Comparison of ENCODE assay signal across 9 mouse cellular contexts in the genomic region with DNA sequence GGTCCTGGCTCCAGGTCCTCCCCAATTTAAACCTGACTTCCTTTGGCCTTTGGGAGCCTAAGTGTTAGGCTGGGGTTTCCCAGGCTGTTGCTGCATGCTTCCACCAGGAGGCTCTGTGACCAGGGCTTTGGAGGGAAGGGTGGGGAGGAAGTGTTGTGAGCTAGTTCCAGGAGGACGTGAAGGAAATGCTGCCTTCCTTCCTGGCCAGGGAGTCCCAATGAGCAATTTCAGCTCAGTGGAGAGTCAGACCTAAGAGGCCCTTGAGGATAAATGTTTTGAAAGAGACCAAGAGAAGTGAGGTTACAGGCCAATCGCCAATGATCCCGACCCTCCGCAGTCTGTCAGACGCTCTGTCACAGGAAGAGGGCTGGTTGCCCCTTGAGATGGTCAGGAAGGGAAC. TPM values are rescaled to one million over a fixed set of nuclear protein-coding genes. Genes with fewer than 3 reads are reported as not detected.
DNase-seq lines count a peak whose midpoint lies in the region; ATAC-seq and TF ChIP-seq lines count a peak whose summit lies in the region.
"Had no signal": no experiment of that assay in that cellular context is flagged by ENCODE, and none has a peak within 500 bp of the region (broad histone marks: within the 10 kb centered on the region; RNA-seq: fewer than 3 reads in every experiment).

No protein-coding gene starts in this region.

- peaks cover 0 to 3% of the 10 kb centered on the region in 2 experiments; a peak in 1 of 4 replicates for H3K36me3 ChIP-seq in MEL (ENCODE audit: control insufficient read depth in 1 of 2, insufficient read depth in 2 of 2, low read length in 2 of 2)
- H3K36me3 ChIP-seq in forebrain, embryonic 12.5 days (replicated peaks) = no peaks in the 10 kb centered on the region
- no peaks in the 10 kb centered on the region for H3K36me3 ChIP-seq in lung, embryonic 14.5 days (ENCODE audit: insufficient read depth)

- TF ChIP-seq POLR2A in MEL (IDR thresholded peaks at IDR 0.05; ENCODE audit: control insufficient read depth in 1 of 2, insufficient read depth in 1 of 2, low read depth in 1 of 2, low read length in 2 of 2, poor library complexity in 1 of 2) = no peak

- H3K4me1 ChIP-seq in MEL (ENCODE audit: control insufficient read depth in 1 of 2, insufficient read depth in 2 of 2, low read length in 2 of 2) = peaks cover 0 to 7% of the 10 kb centered on the region in 2 experiments; a peak in 1 of 4 replicates
- peaks cover 8% of the 10 kb centered on the region for H3K4me1 ChIP-seq in forebrain, embryonic 12.5 days
- H3K4me1 ChIP-seq in lung, embryonic 14.5 days (ENCODE audit: insufficient read depth) = 0 out of 2 replicates have a peak, but pooled peaks cover 3% of the 10 kb centered on the region

- no peaks in the 10 kb centered on the region for H3K79me2 ChIP-seq in MEL (ENCODE audit: control insufficient read depth, insufficient read depth, low read length, poor library complexity)

- H3K27me3 ChIP-seq in MEL (ENCODE audit: control insufficient read depth in 1 of 2, insufficient read depth in 2 of 2, low read length in 2 of 2) = no peaks in the 10 kb centered on the region
- peaks cover 46% of the 10 kb centered on the region for H3K27me3 ChIP-seq in forebrain, embryonic 12.5 days
- no peaks in the 10 kb centered on the region for H3K27me3 ChIP-seq in lung, embryonic 14.5 days (ENCODE audit: insufficient read depth, low read length)

- H3K9ac ChIP-seq in MEL (ENCODE audit: control insufficient read depth, low read depth, low read length, poor library complexity, severe bottlenecking) = peak overlapping the region; percentile 13; the same call in 1 of the 2 replicates
- H3K9ac ChIP-seq in forebrain, embryonic 12.5 days = no peak overlapping the region
- H3K9ac ChIP-seq in lung, embryonic 14.5 days = 0 out of 2 replicates have a peak overlapping the region, but pooled peaks have one; percentile 5

- no peaks in the 10 kb centered on the region for H3K9me3 ChIP-seq in MEL (replicated peaks; ENCODE audit: insufficient read depth, low read length)
- no peaks in the 10 kb centered on the region for H3K9me3 ChIP-seq in forebrain, embryonic 12.5 days
- no peaks in the 10 kb centered on the region for H3K9me3 ChIP-seq in lung, embryonic 14.5 days (ENCODE audit: low read depth, low read length)

- WGBS in forebrain, embryonic 12.5 days = 16% methylated on average over 5 of the region's 5 CpGs
- WGBS in lung, embryonic 14.5 days = 16% methylated on average over 5 of the region's 5 CpGs

- peak; percentile 65 to 77 (median 72) for TF ChIP-seq CTCF in MEL (IDR thresholded peaks at IDR 0.05 in 2 of 3, conservative IDR thresholded peaks at IDR 0.05 in 1 of 3; ENCODE audit: control insufficient read depth in 1 of 3, insufficient read depth in 1 of 3, low read depth in 2 of 3, low read length in 3 of 3, poor library complexity in 1 of 3, severe bottlenecking in 1 of 3)
- TF ChIP-seq CTCF in lung, embryonic 14.5 days (IDR thresholded peaks at IDR 0.05; ENCODE audit: low read depth) = peak; percentile 90

- H3K4me3 ChIP-seq in MEL (ENCODE audit: control insufficient read depth in 1 of 2, insufficient read depth in 1 of 2, low read depth in 2 of 2, low read length in 2 of 2) = peak overlapping the region in 1 of 2 experiments; percentile 31; a peak in 2 of 4 replicates
- H3K4me3 ChIP-seq in forebrain, embryonic 12.5 days (replicated peaks) = no peak overlapping the region
- no peak overlapping the region for H3K4me3 ChIP-seq in lung, embryonic 14.5 days (ENCODE audit: low read depth, low read length)

- H3K4me2 ChIP-seq in forebrain, embryonic 12.5 days = peak overlapping the region; percentile 17; the same call in 1 of the 2 replicates
- H3K4me2 ChIP-seq in lung, embryonic 14.5 days = peak overlapping the region; percentile 44

- peak; percentile 68 for DNase-seq in MEL (ENCODE audit: low read depth, low spot score)
- DNase-seq in c-Kit-positive CD71-positive TER-119-positive erythroid progenitor cells, embryonic 14.5 days (ENCODE audit: low spot score) = peak; percentile 39
- peak; percentile 85 to 88 for DNase-seq in heart, postnatal 10 days
- peak; percentile 81 to 86 for DNase-seq in kidney, postnatal 4 days
- peak; percentile 76 for DNase-seq in lung, embryonic 14.5 days
- peak; percentile 68 for DNase-seq in retina, embryonic 14.5 days (ENCODE audit: low spot score)

- peak; percentile 50 for TF ChIP-seq RAD21 in MEL (IDR thresholded peaks at IDR 0.05; ENCODE audit: low read depth, low read length)

- no peak for TF ChIP-seq EP300 in MEL (IDR thresholded peaks at IDR 0.05; ENCODE audit: low read depth in 1 of 2, low read length in 2 of 2)

- ATAC-seq in forebrain, embryonic 12.5 days (ENCODE audit: low FRiP score) = 0 out of 2 replicates have a peak, but pooled peaks have one; percentile 37
- ATAC-seq in lung, embryonic 14.5 days (ENCODE audit: insufficient read depth) = peak; percentile 67; the same call in 1 of the 2 replicates
- no peak for ATAC-seq in inflammation-experienced regulatory T-cells, adult 6 months

- H3K27ac ChIP-seq in MEL (ENCODE audit: control insufficient read depth, low read depth, low read length) = no peak overlapping the region
- H3K27ac ChIP-seq in forebrain, embryonic 12.5 days = no peak overlapping the region
- H3K27ac ChIP-seq in lung, embryonic 14.5 days (ENCODE audit: low read depth) = 0 out of 2 replicates have a peak overlapping the region, but pooled peaks have one; percentile 1
- H3K27ac ChIP-seq: macrophage had no signal

- intact Hi-C loops in heart, postnatal 10 days (cut with DNase I) = loop anchor here (1.0 to 2.0 kb wide), 3 partner anchors 29 to 340 kb away; a partner anchor contains a TSS

TF ChIP-seq in MEL, 35 proteins besides CTCF, POLR2A, EP300 and RAD21:
- no peak for TF ChIP-seq NRF1 (IDR thresholded peaks at IDR 0.05; ENCODE audit: insufficient read depth, low read depth, low read length, poor library complexity, severe bottlenecking)
- TF ChIP-seq SMC3 (IDR thresholded peaks at IDR 0.05; ENCODE audit: low read depth, low read length) = peak; percentile 81
- TF ChIP-seq MAZ (IDR thresholded peaks at IDR 0.05; ENCODE audit: low read depth, low read length) = peak; percentile 53; the same call in 1 of the 2 replicates
- TF ChIP-seq MAX (IDR thresholded peaks at IDR 0.05; ENCODE audit: low read length) = no peak
- TF ChIP-seq ZNF384 (IDR thresholded peaks at IDR 0.05; ENCODE audit: low read depth, low read length) = no peak
- no peak for TF ChIP-seq NELFE (IDR thresholded peaks at IDR 0.05; ENCODE audit: low read depth, low read length)
- TF ChIP-seq TCF12 (IDR thresholded peaks at IDR 0.05; ENCODE audit: low read depth, low read length) = no peak
- no peak for TF ChIP-seq MXI1 (IDR thresholded peaks at IDR 0.05; ENCODE audit: low read depth, low read length)
- TF ChIP-seq HCFC1 (IDR thresholded peaks at IDR 0.05; ENCODE audit: low read depth, low read length) = no peak
- TF ChIP-seq GABPA (IDR thresholded peaks at IDR 0.05; ENCODE audit: low read depth, low read length) = no peak
- no peak for TF ChIP-seq USF2 (IDR thresholded peaks at IDR 0.05; ENCODE audit: borderline replicate concordance in 1 of 2, insufficient read depth in 1 of 2, low read depth in 1 of 2, low read length in 2 of 2)
- peak; percentile 42; the same call in 1 of the 2 replicates for TF ChIP-seq ZC3H11A (IDR thresholded peaks at IDR 0.05; ENCODE audit: low read depth, low read length)
- TF ChIP-seq TAL1 (IDR thresholded peaks at IDR 0.05; ENCODE audit: low read length) = no peak
- no peak for TF ChIP-seq CHD1 (IDR thresholded peaks at IDR 0.05; ENCODE audit: low read depth, low read length)
- TF ChIP-seq MAFK (IDR thresholded peaks at IDR 0.05; ENCODE audit: borderline replicate concordance, low read depth, low read length) = no peak

RNA-seq across cellular contexts. Expression of a gene that starts 7.1 kb away (rescaled TPM):
- total RNA-seq in MEL (2012; rRNA removed) = 97.6 and 99.4 TPM in 2 replicates
- polyA plus RNA-seq in MEL (2012; ENCODE audit: insufficient read depth in 1 of 2, insufficient read length in 2 of 2, low read depth in 1 of 2, low replicate concordance in 2 of 2, missing spikeins in 1 of 2) = 100 to 1,000 TPM in 1 of 2 experiments, not detected in 1; 281 TPM
- polyA plus RNA-seq in forebrain, embryonic 12.5 days (2016; fragmentation: Nextera tagmentation; extraction: Ambion mirVana) = 89.0 and 98.1 TPM in 2 replicates
- 100 to 1,000 TPM; 151 to 155 TPM for total RNA-seq in heart, postnatal 10 days (2021)
- polyA plus RNA-seq in lung, embryonic 14.5 days (2014; fragmentation: Nextera tagmentation; extraction: Ambion mirVana) = 152 and 163 TPM in 2 replicates
- 10 to 100 TPM; 22.0 to 38.0 (median 29.2) TPM for polyA plus RNA-seq in inflammation-experienced regulatory T-cells, adult 6 months (2017; shearing (Covaris generic))

RNA-seq across cellular contexts. Expression of a gene that starts 29.7 kb away (rescaled TPM):
- total RNA-seq in MEL (2012; rRNA removed) = not detected in 2 replicates
- polyA plus RNA-seq in MEL (2012; ENCODE audit: insufficient read depth in 1 of 2, insufficient read length in 2 of 2, low read depth in 1 of 2, low replicate concordance in 2 of 2, missing spikeins in 1 of 2) = not detected
- polyA plus RNA-seq in forebrain, embryonic 12.5 days (2016; fragmentation: Nextera tagmentation; extraction: Ambion mirVana) = 0.74 and 0.91 TPM in 2 replicates
- total RNA-seq in heart, postnatal 10 days (2021) = 10 to 100 TPM; 30.8 to 37.5 TPM
- 2.5 and 3.0 TPM in 2 replicates for polyA plus RNA-seq in lung, embryonic 14.5 days (2014; fragmentation: Nextera tagmentation; extraction: Ambion mirVana)
- polyA plus RNA-seq in inflammation-experienced regulatory T-cells, adult 6 months (2017; shearing (Covaris generic)) = not detected
- polyA plus RNA-seq: macrophage had no signal

RNA-seq across cellular contexts. Expression of a gene that starts 42.2 kb away (rescaled TPM):
- 0.08 TPM in 1 of 2 replicates, not detected in the other for total RNA-seq in MEL (2012; rRNA removed)
- polyA plus RNA-seq in MEL (2012; ENCODE audit: insufficient read depth in 1 of 2, insufficient read length in 2 of 2, low read depth in 1 of 2, low replicate concordance in 2 of 2, missing spikeins in 1 of 2) = under 1 TPM in 1 of 2 experiments, not detected in 1; 0.10 TPM
- polyA plus RNA-seq in forebrain, embryonic 12.5 days (2016; fragmentation: Nextera tagmentation; extraction: Ambion mirVana) = 0.11 TPM in 1 of 2 replicates, not detected in the other
- total RNA-seq in heart, postnatal 10 days (2021) = not detected
- not detected in 2 replicates for polyA plus RNA-seq in lung, embryonic 14.5 days (2014; fragmentation: Nextera tagmentation; extraction: Ambion mirVana)
- not detected for polyA plus RNA-seq in inflammation-experienced regulatory T-cells, adult 6 months (2017; shearing (Covaris generic))
- polyA plus RNA-seq: macrophage had no signal
